Comparison of ENCODE assay signal across 11 mouse cellular contexts in the genomic region with DNA sequence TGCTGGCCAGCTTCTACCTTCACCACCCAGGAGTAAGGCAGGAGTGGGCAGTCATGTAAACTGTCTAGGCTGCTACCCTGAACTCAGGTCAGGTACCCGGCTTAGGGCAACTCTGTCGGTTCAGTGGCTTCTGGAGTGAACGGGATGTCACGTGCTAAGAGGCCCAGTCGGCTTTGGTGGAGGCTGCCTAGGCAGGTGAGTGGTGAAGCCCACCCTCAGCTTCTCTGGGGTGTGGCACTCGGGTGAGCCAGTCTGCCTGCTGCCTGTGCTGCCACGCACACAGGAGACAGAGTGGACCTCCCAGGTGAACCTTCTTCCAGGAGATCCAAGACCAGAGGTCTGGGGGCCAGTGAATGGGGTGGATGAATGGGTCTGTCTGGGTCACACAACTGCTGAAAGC.
DNase-seq lines count a peak whose midpoint lies in the region; ATAC-seq and TF ChIP-seq lines count a peak whose summit lies in the region.
"Had no signal": no experiment of that assay in that cellular context is flagged by ENCODE, and none has a peak within 500 bp of the region (broad histone marks: within the 10 kb centered on the region; RNA-seq: fewer than 3 reads in every experiment).

No protein-coding gene starts in this region.

- no peak for TF ChIP-seq CTCF in left cerebral cortex, adult 2 months (IDR thresholded peaks at IDR 0.05)

- H3K9me3 ChIP-seq in heart, embryonic 10.5 days: no peaks in the 10 kb centered on the region
- H3K9me3 ChIP-seq in embryonic facial prominence, embryonic 12.5 days: no peaks in the 10 kb centered on the region
- H3K9me3 ChIP-seq in liver, embryonic 15.5 days (replicated peaks): no peaks in the 10 kb centered on the region
- no peaks in the 10 kb centered on the region for H3K9me3 ChIP-seq in hindbrain, embryonic 12.5 days (replicated peaks)

- no peak for DNase-seq in heart, embryonic 10.5 days (ENCODE audit: low spot score)
- no peak for DNase-seq in heart, adult 18-20 months
- DNase-seq in left cerebral cortex, adult 2 months (ENCODE audit: extremely low spot score in 1 of 2, low spot score in 2 of 2): no peak
- no peak for DNase-seq in left cerebral cortex, adult 11 months (ENCODE audit: low spot score)
- DNase-seq: right cerebral cortex, postnatal 14 days; thymus, postnatal 14 days had no signal

- peaks cover 65% of the 10 kb centered on the region for H3K4me1 ChIP-seq in heart, embryonic 10.5 days
- H3K4me1 ChIP-seq in embryonic facial prominence, embryonic 12.5 days: peaks cover 38% of the 10 kb centered on the region
- H3K4me1 ChIP-seq in liver, embryonic 15.5 days (replicated peaks): peaks cover 43% of the 10 kb centered on the region
- H3K4me1 ChIP-seq in hindbrain, embryonic 12.5 days: peaks cover 36% of the 10 kb centered on the region

- no peak for ATAC-seq in embryonic facial prominence, embryonic 12.5 days (ENCODE audit: insufficient number of reproducible peaks, insufficient read depth, low FRiP score, low TSS enrichment)
- no peak for ATAC-seq in liver, embryonic 15.5 days (ENCODE audit: insufficient read depth)
- ATAC-seq in CD4-positive, CD25-positive, alpha-beta regulatory T cell, adult 4 months: no peak
- ATAC-seq in hindbrain, embryonic 12.5 days (ENCODE audit: low FRiP score): no peak

- no peak overlapping the region for H3K9ac ChIP-seq in embryonic facial prominence, embryonic 12.5 days
- no peak overlapping the region for H3K9ac ChIP-seq in liver, embryonic 15.5 days
- H3K9ac ChIP-seq in hindbrain, embryonic 12.5 days: no peak overlapping the region

- intact Hi-C loops in left cerebral cortex, adult 2 months (cut with DNase I): loop anchor here (2.0 kb wide), 2 partner anchors 56 to 100 kb away; a partner anchor contains a TSS

- H3K4me3 ChIP-seq in heart, embryonic 10.5 days: no peak overlapping the region
- no peak overlapping the region for H3K4me3 ChIP-seq in left cerebral cortex, adult 2 months
- H3K4me3 ChIP-seq in embryonic facial prominence, embryonic 12.5 days: no peak overlapping the region
- H3K4me3 ChIP-seq in liver, embryonic 15.5 days (replicated peaks): no peak overlapping the region
- H3K4me3 ChIP-seq in hindbrain, embryonic 12.5 days: no peak overlapping the region

- 71% methylated on average over 7 of the region's 7 CpGs for WGBS in heart, embryonic 10.5 days
- WGBS in embryonic facial prominence, embryonic 12.5 days: 80% methylated on average over 7 of the region's 7 CpGs
- WGBS in liver, embryonic 15.5 days (ENCODE audit: insufficient replicate concordance): 62% methylated on average over 7 of the region's 7 CpGs
- WGBS in hindbrain, embryonic 12.5 days: 84% methylated on average over 7 of the region's 7 CpGs

- H3K4me2 ChIP-seq in embryonic facial prominence, embryonic 12.5 days (replicated peaks): no peak overlapping the region
- no peak overlapping the region for H3K4me2 ChIP-seq in liver, embryonic 15.5 days
- no peak overlapping the region for H3K4me2 ChIP-seq in hindbrain, embryonic 12.5 days (replicated peaks)

- peaks cover 5% of the 10 kb centered on the region for H3K36me3 ChIP-seq in heart, embryonic 10.5 days
- H3K36me3 ChIP-seq in embryonic facial prominence, embryonic 12.5 days: 0 out of 2 replicates have a peak, but pooled peaks cover 11% of the 10 kb centered on the region
- H3K36me3 ChIP-seq in liver, embryonic 15.5 days (replicated peaks): peaks cover 64% of the 10 kb centered on the region
- H3K36me3 ChIP-seq in hindbrain, embryonic 12.5 days: peaks cover 15% of the 10 kb centered on the region

- H3K27me3 ChIP-seq in heart, embryonic 10.5 days (ENCODE audit: insufficient read depth, poor library complexity, severe bottlenecking): no peaks in the 10 kb centered on the region
- H3K27me3 ChIP-seq in embryonic facial prominence, embryonic 12.5 days: no peaks in the 10 kb centered on the region
- H3K27me3 ChIP-seq in liver, embryonic 15.5 days: no peaks in the 10 kb centered on the region
- H3K27me3 ChIP-seq in hindbrain, embryonic 12.5 days: no peaks in the 10 kb centered on the region
- H3K27me3 ChIP-seq: CH12.LX had no signal

- peak overlapping the region; percentile 94 for H3K27ac ChIP-seq in heart, embryonic 10.5 days
- peak overlapping the region; percentile 94 for H3K27ac ChIP-seq in left cerebral cortex, adult 2 months
- peak overlapping the region; percentile 85 for H3K27ac ChIP-seq in embryonic facial prominence, embryonic 12.5 days
- peak overlapping the region; percentile 78 for H3K27ac ChIP-seq in liver, embryonic 15.5 days (replicated peaks)
- no peak overlapping the region for H3K27ac ChIP-seq in hindbrain, embryonic 12.5 days
